Mouse (Mus musculus): ENCODE measurements around the gene Mlf1.

Gene Mlf1

GRCm38 (mm10) chr3:67447143-67447542 lies 73.2 kb downstream of the Mlf1 start:
- no peak for DNase-seq (ENCODE audit: low read depth, low spot score)

Measured in skeletal muscle tissue, adult 2 months (tissue).